Mouse (Mus musculus) liver, adult 2 months (tissue): Measurements from ENCODE around the gene Ugt1a7c. TPM values are rescaled to one million over a fixed set of nuclear protein-coding genes. Genes with fewer than 3 reads are reported as not detected.
"Not testable (repeated sequence)": the region's sequence is repeated elsewhere in the genome, so short reads cannot be mapped to it uniquely, and the experiment has no call there.

Source experiments
- DNase-seq: peaks from one replicate; pipeline ENCODE4 v3.0.0-alpha.2; 2011; ENCODE audit warnings: low read depth, low spot score; ENCODE audit errors: extremely low read depth
- H3K27ac ChIP-seq: fragments of 200-500 bp; replicated peaks from 2 replicates; pipeline ENCODE4 v1.5.1; 2012; ENCODE audit warnings: low read depth, mild to moderate bottlenecking, control low read depth, inconsistent platforms, low read length; ENCODE audit not compliant: insufficient read depth
- H3K27me3 ChIP-seq: fragments of 200-500 bp; 2 replicates; pipeline ENCODE4 v1.6.1; 2012; ENCODE audit warnings: mild to moderate bottlenecking, moderate library complexity, low read length, inconsistent platforms; ENCODE audit not compliant: control insufficient read depth, insufficient read depth
- H3K36me3 ChIP-seq: fragments of 200-500 bp; 2 replicates; pipeline ENCODE4 v1.6.1; 2012; ENCODE audit warnings: low read length, inconsistent platforms; ENCODE audit not compliant: control insufficient read depth, insufficient read depth
- H3K4me1 ChIP-seq: fragments of 200-500 bp; 2 replicates; pipeline ENCODE4 v1.6.1; 2011; ENCODE audit warnings: low read length; ENCODE audit not compliant: control insufficient read depth, insufficient read depth
- H3K4me3 ChIP-seq: fragments of 200-500 bp; 2 replicates; pipeline ENCODE4 v1.5.1; 2011; ENCODE audit warnings: low read depth, mild to moderate bottlenecking, control low read depth, low read length, moderate library complexity; ENCODE audit not compliant: insufficient read depth
- H3K79me2 ChIP-seq: fragments of 200-500 bp; 2 replicates; pipeline ENCODE4 v1.6.1; 2012; ENCODE audit warnings: inconsistent platforms, mild to moderate bottlenecking, low read length, moderate library complexity; ENCODE audit not compliant: control insufficient read depth, insufficient read depth
- H3K9ac ChIP-seq: fragments of 200-500 bp; 2 replicates; pipeline ENCODE4 v1.6.1; 2012; ENCODE audit warnings: low read depth, mild to moderate bottlenecking, control low read depth, inconsistent platforms, low read length
- CTCF ChIP-seq: fragments of 200-500 bp; IDR thresholded peaks from 2 replicates; pipeline ENCODE4 v1.5.1; 2011; ENCODE audit warnings: low read depth, low read length, control low read depth
- POLR2A ChIP-seq: fragments of 200-500 bp; IDR thresholded peaks from 2 replicates; pipeline ENCODE4 v1.6.1; 2011; ENCODE audit warnings: low read length, control low read depth; ENCODE audit not compliant: insufficient read depth; ENCODE audit errors: extremely low read depth
- WGBS: fragments of 180-500 bp; shearing (Covaris S2); methylation state at CpG from one replicate; pipeline ENCODE4 v1.1.7; 2018; 5-methylcytosine and 5-hydroxymethylcytosine counted together
- polyA plus RNA-seq: library from polyadenylated mRNA; depleted of rRNA; stranded (reverse); fragments of >200 nt; gene quantifications from 2 replicates; pipeline ENCODE4 v1.2.3, GENCODE M21; 2012
- total RNA-seq: library from RNA; depleted of rRNA; stranded (reverse); fragments of >200 nt; gene quantifications from 2 replicates; pipeline ENCODE4 v1.2.3, GENCODE M21; 2014

The Ugt1a7c gene
- total and polyA plus RNA-seq, 2 experiments, result 2.0 to 51.1 TPM

- H3K27me3 ChIP-seq, H3K36me3 ChIP-seq, H3K4me3 ChIP-seq, H3K9ac ChIP-seq: not testable (repeated sequence)
- peak overlapping the region; percentile 48 for H3K27ac ChIP-seq
- peaks cover 16% of the 10 kb centered on the region; the same call in 1 of the 2 replicates for H3K79me2 ChIP-seq
- TF ChIP-seq CTCF, result peak; percentile 70
- WGBS, result 11% methylated on average over 5 of the region's 5 CpGs
- DNase-seq, result peak; percentile 61
- peaks cover 20% of the 10 kb centered on the region for H3K4me1 ChIP-seq
Observed at GRCm38 (mm10) chr1:88143966-88144675, 49.3 kb downstream of the Ugt1a7c start.

DNA sequence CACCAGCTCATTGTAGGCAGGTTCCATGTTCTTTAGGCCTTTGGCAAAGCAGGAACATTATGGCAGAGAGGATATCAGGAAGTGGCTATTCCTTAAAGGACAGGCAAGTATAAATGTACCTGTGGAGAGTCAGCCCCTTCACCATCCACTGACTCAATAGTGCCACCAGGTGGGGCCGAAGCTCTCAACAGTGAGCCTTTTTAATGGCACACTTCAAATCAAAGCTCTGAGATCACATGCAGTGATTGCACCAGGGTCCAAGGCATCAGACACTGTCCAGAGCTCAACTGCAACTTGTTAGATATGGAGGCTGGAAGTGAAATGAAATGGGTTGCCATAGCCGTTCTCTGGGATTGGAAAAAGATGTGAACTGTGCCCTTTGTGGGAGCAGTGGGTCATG is 50.4 kb downstream of the Ugt1a7c start:
- DNase-seq, result peak; percentile 61
- Histone ChIP-seq H3K27ac (peak overlapping the region; percentile 12; the same call in 1 of the 2 replicates), H3K79me2 (peaks cover 23% of the 10 kb centered on the region; the same call in 1 of the 2 replicates)

DNA sequence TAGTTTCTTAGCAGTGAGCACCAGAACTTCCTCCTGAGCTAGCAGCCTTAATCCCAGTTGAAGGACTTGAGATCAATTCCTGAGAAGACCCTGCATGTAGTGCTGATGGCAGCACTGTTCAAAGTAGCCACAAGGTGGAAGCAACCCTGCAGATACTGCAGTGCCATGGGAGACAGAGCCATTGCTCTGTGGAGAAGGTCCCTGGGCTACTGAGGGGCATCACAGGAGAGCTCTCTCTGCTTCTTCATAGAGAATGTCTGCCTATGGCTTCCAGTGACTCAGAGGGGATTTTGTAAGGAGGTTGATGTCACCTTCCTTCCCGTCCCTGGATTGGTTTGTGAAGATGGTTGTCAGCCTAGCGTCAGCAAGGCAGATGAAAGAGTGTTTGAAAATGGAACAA is 55.3 kb downstream of the Ugt1a7c start:
- not testable (repeated sequence) for H3K9ac ChIP-seq, H3K27ac ChIP-seq, DNase-seq, H3K27me3 ChIP-seq, H3K4me3 ChIP-seq
- H3K79me2 ChIP-seq, result peaks cover 39% of the 10 kb centered on the region
- peaks cover 12% of the 10 kb centered on the region for H3K4me1 ChIP-seq
- peaks cover 15% of the 10 kb centered on the region for H3K36me3 ChIP-seq
- WGBS, result 84% methylated on average over 2 of the region's 2 CpGs

More for the DNA sequence above, 50.4 kb downstream of the Ugt1a7c start:
- TF ChIP-seq CTCF, result peak; percentile 21; the same call in 1 of the 2 replicates
- WGBS, result 35% methylated on average over 2 of the region's 2 CpGs
- H3K36me3 ChIP-seq, H3K9ac ChIP-seq, H3K4me3 ChIP-seq, H3K27me3 ChIP-seq: not testable (repeated sequence)
- H3K4me1 ChIP-seq, result peaks cover 18% of the 10 kb centered on the region

DNA sequence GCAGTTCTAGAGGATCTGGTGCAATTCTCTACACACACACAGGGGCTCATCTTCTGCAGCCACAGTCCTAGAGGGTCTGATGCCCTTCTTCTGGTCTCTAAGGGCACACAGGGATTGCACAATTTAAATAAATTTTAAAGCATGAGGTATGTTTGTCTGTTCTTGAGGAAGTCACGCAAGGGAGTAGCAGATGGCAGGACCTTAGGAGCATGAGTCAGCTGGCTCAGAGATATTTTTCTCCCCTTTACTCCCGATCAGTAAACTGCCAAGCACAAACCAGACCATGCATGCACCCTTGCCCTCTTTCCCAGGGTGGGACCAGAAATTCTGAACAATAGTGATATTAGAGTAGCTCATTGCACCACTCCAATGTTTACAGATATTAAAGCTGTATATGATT is 63.6 kb downstream of the Ugt1a7c start:
- Histone ChIP-seq H3K9ac (no peak overlapping the region), H3K36me3 (peaks cover 13% of the 10 kb centered on the region; the same call in 1 of the 2 replicates), H3K27ac (no peak overlapping the region), H3K79me2 (peaks cover 22% of the 10 kb centered on the region), H3K4me3 (no peak overlapping the region), H3K4me1 (peaks cover 8% of the 10 kb centered on the region), H3K27me3 (no peaks in the 10 kb centered on the region)
- no peak for TF ChIP-seq CTCF
- TF ChIP-seq POLR2A, result no peak
- WGBS, result 31% methylated on average over 2 of the region's 2 CpGs
- no peak for DNase-seq

GRCm38 (mm10) chr1:88165711-88166110 is 70.8 kb downstream of the Ugt1a7c start, which contains the start of gene Ugt1a5:
Gene Ugt1a5 (plus strand): TSS chr1:88166012.
- peak within 1 kb of the TSS; percentile 93 for H3K27ac ChIP-seq
- WGBS, result 28% methylated on average over 5 of the region's 5 CpGs

DNA sequence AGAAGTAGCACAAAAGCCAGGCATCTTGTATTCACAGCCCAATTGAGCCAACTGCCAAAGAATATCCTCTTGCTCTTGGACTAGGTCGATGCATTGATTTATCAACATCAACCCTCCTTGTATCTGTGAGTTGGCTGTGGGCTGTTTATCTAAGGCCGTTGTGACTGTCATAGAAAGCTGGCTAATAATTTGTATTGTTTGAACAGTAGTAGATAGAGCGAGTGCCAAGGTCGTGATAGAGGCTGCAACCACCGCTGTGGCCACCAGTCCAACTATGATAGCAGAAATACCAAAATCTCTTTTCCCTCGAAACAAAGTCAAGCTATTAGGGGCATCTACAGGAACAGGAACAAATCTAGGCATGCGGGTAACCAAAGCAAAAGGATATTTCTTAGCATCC is 77.3 kb downstream of the Ugt1a7c start:
- Histone ChIP-seq H3K4me1 (peaks cover 19% of the 10 kb centered on the region), H3K36me3 (peaks cover 11% of the 10 kb centered on the region), H3K79me2 (peaks cover 12% of the 10 kb centered on the region; the same call in 1 of the 2 replicates)
- not testable (repeated sequence) for H3K4me3 ChIP-seq, H3K27me3 ChIP-seq, H3K27ac ChIP-seq, H3K9ac ChIP-seq
- 21% methylated on average over 6 of the region's 7 CpGs for WGBS
- DNase-seq, result peak; percentile 94

More at GRCm38 (mm10) chr1:88165711-88166110, 70.8 kb downstream of the Ugt1a7c start, which contains the start of gene Ugt1a5:
- H3K79me2 ChIP-seq, result peaks cover 23% of the 10 kb centered on the region
- H3K27me3 ChIP-seq, result no peaks in the 10 kb centered on the region
- peak within 1 kb of the TSS; percentile 73 for H3K9ac ChIP-seq
- DNase-seq, result peak; percentile 92
- H3K4me3 ChIP-seq, result peak within 1 kb of the TSS; percentile 55
- H3K4me1 ChIP-seq, result peaks cover 30% of the 10 kb centered on the region
- peaks cover 9% of the 10 kb centered on the region for H3K36me3 ChIP-seq
- TF ChIP-seq POLR2A, result no peak
- no peak; the same call in 1 of the 2 replicates for TF ChIP-seq CTCF
